Mouse (Mus musculus): Measurements from ENCODE around the gene Gm11172. TPM values are rescaled to one million over a fixed set of nuclear protein-coding genes. Genes with fewer than 3 reads are reported as not detected.

The Gm11172 gene
- polyA plus RNA-seq, 1 experiment = not detected

- 100% methylated on average over 1 of the region's 1 CpGs for WGBS
These were observed 11.8 kb downstream of the Gm11172 start for GRCm38 (mm10) chr16:10824536-10824935.

GRCm38 (mm10) chr16:10825840-10826239 is 13.1 kb downstream of the Gm11172 start:
- Histone ChIP-seq H3K27me3 (replicated peaks; ENCODE audit: control insufficient read depth, insufficient read depth, low read length) (no peaks in the 10 kb centered on the region), H3K4me3 (ENCODE audit: insufficient read depth, low read depth, low read length) (no peak overlapping the region), H3K4me1 (ENCODE audit: control insufficient read depth, insufficient read depth, low read length) (no peaks in the 10 kb centered on the region), H3K27ac (ENCODE audit: insufficient read depth, low read depth, low read length) (no peak overlapping the region), H3K36me3 (ENCODE audit: control insufficient read depth, insufficient read depth, low read length) (no peaks in the 10 kb centered on the region)
- TF ChIP-seq CTCF (conservative IDR thresholded peaks at IDR 0.05; ENCODE audit: insufficient read depth, insufficient read length, low read depth, low read length) (no peak), POLR2A (IDR thresholded peaks at IDR 0.05; ENCODE audit: low read depth, low read length) (no peak)
- 71% methylated on average over 4 of the region's 4 CpGs for WGBS
- DNase-seq = no peak

More at GRCm38 (mm10) chr16:10824536-10824935, 11.8 kb downstream of the Gm11172 start:
- H3K4me3 ChIP-seq (ENCODE audit: insufficient read depth, low read depth, low read length) = no peak overlapping the region
- TF ChIP-seq CTCF (conservative IDR thresholded peaks at IDR 0.05; ENCODE audit: insufficient read depth, insufficient read length, low read depth, low read length) = no peak
- no peak for TF ChIP-seq POLR2A (IDR thresholded peaks at IDR 0.05; ENCODE audit: low read depth, low read length)
- no peak overlapping the region for H3K27ac ChIP-seq (ENCODE audit: insufficient read depth, low read depth, low read length)
- H3K4me1 ChIP-seq (ENCODE audit: control insufficient read depth, insufficient read depth, low read length) = no peaks in the 10 kb centered on the region
- no peak for DNase-seq
- H3K27me3 ChIP-seq (replicated peaks; ENCODE audit: control insufficient read depth, insufficient read depth, low read length) = no peaks in the 10 kb centered on the region
- no peaks in the 10 kb centered on the region for H3K36me3 ChIP-seq (ENCODE audit: control insufficient read depth, insufficient read depth, low read length)

- no peak for TF ChIP-seq POLR2A (IDR thresholded peaks at IDR 0.05; ENCODE audit: low read depth, low read length)
- TF ChIP-seq CTCF (conservative IDR thresholded peaks at IDR 0.05; ENCODE audit: insufficient read depth, insufficient read length, low read depth, low read length) = no peak
These were observed 14.6 kb downstream of the Gm11172 start for GRCm38 (mm10) chr16:10827269-10827668.

GRCm38 (mm10) chr16:10827766-10828460 is 15.2 kb downstream of the Gm11172 start:
- WGBS = 84% methylated on average over 7 of the region's 7 CpGs
- TF ChIP-seq POLR2A (IDR thresholded peaks at IDR 0.05; ENCODE audit: low read depth, low read length) (no peak), CTCF (conservative IDR thresholded peaks at IDR 0.05; ENCODE audit: insufficient read depth, insufficient read length, low read depth, low read length) (no peak)
- Histone ChIP-seq H3K27ac (ENCODE audit: insufficient read depth, low read depth, low read length) (no peak overlapping the region), H3K4me1 (ENCODE audit: control insufficient read depth, insufficient read depth, low read length) (no peaks in the 10 kb centered on the region), H3K27me3 (replicated peaks; ENCODE audit: control insufficient read depth, insufficient read depth, low read length) (no peaks in the 10 kb centered on the region), H3K36me3 (ENCODE audit: control insufficient read depth, insufficient read depth, low read length) (no peaks in the 10 kb centered on the region), H3K4me3 (ENCODE audit: insufficient read depth, low read depth, low read length) (no peak overlapping the region)
- DNase-seq = no peak

More at GRCm38 (mm10) chr16:10827269-10827668, 14.6 kb downstream of the Gm11172 start:
- Histone ChIP-seq H3K36me3 (ENCODE audit: control insufficient read depth, insufficient read depth, low read length) (no peaks in the 10 kb centered on the region), H3K4me3 (ENCODE audit: insufficient read depth, low read depth, low read length) (no peak overlapping the region), H3K4me1 (ENCODE audit: control insufficient read depth, insufficient read depth, low read length) (no peaks in the 10 kb centered on the region), H3K27me3 (replicated peaks; ENCODE audit: control insufficient read depth, insufficient read depth, low read length) (no peaks in the 10 kb centered on the region), H3K27ac (ENCODE audit: insufficient read depth, low read depth, low read length) (no peak overlapping the region)
- DNase-seq = no peak
- WGBS = 95% methylated on average over 9 of the region's 9 CpGs

- 48% methylated on average over 4 of the region's 4 CpGs for WGBS
These were observed 15.7 kb downstream of the Gm11172 start for GRCm38 (mm10) chr16:10828461-10828805.

GRCm38 (mm10) chr16:10834542-10834910 is 21.8 kb downstream of the Gm11172 start:
- Histone ChIP-seq H3K36me3 (ENCODE audit: control insufficient read depth, insufficient read depth, low read length) (no peaks in the 10 kb centered on the region), H3K27ac (ENCODE audit: insufficient read depth, low read depth, low read length) (no peak overlapping the region), H3K27me3 (replicated peaks; ENCODE audit: control insufficient read depth, insufficient read depth, low read length) (no peaks in the 10 kb centered on the region), H3K4me1 (ENCODE audit: control insufficient read depth, insufficient read depth, low read length) (peaks cover 4% of the 10 kb centered on the region), H3K4me3 (ENCODE audit: insufficient read depth, low read depth, low read length) (no peak overlapping the region; the same call in 1 of the 2 replicates)
- DNase-seq = no peak
- TF ChIP-seq CTCF (conservative IDR thresholded peaks at IDR 0.05; ENCODE audit: insufficient read depth, insufficient read length, low read depth, low read length) = no peak
- no peak for TF ChIP-seq POLR2A (IDR thresholded peaks at IDR 0.05; ENCODE audit: low read depth, low read length)
- 6% methylated on average over 12 of the region's 12 CpGs for WGBS

More at GRCm38 (mm10) chr16:10828461-10828805, 15.7 kb downstream of the Gm11172 start:
- no peak overlapping the region for H3K27ac ChIP-seq (ENCODE audit: insufficient read depth, low read depth, low read length)
- no peak overlapping the region for H3K4me3 ChIP-seq (ENCODE audit: insufficient read depth, low read depth, low read length)
- DNase-seq = peak; percentile 71
- H3K27me3 ChIP-seq (replicated peaks; ENCODE audit: control insufficient read depth, insufficient read depth, low read length) = no peaks in the 10 kb centered on the region
- H3K36me3 ChIP-seq (ENCODE audit: control insufficient read depth, insufficient read depth, low read length) = no peaks in the 10 kb centered on the region
- H3K4me1 ChIP-seq (ENCODE audit: control insufficient read depth, insufficient read depth, low read length) = no peaks in the 10 kb centered on the region
- TF ChIP-seq CTCF (conservative IDR thresholded peaks at IDR 0.05; ENCODE audit: insufficient read depth, insufficient read length, low read depth, low read length) (no peak), POLR2A (IDR thresholded peaks at IDR 0.05; ENCODE audit: low read depth, low read length) (no peak)

- peaks cover 4% of the 10 kb centered on the region for H3K4me1 ChIP-seq (ENCODE audit: control insufficient read depth, insufficient read depth, low read length)
- 1% methylated on average over 66 of the region's 69 CpGs for WGBS
- DNase-seq = peak; percentile 90
These were observed 22.3 kb downstream of the Gm11172 start, which contains the start of gene Rmi2 for GRCm38 (mm10) chr16:10834911-10835587. Gene Rmi2 (plus strand): TSS chr16:10835059.

More at GRCm38 (mm10) chr16:10834911-10835587, 22.3 kb downstream of the Gm11172 start, which contains the start of gene Rmi2:
- no peak within 1 kb of the TSS for H3K27ac ChIP-seq (ENCODE audit: insufficient read depth, low read depth, low read length)
- no peaks in the 10 kb centered on the region for H3K27me3 ChIP-seq (replicated peaks; ENCODE audit: control insufficient read depth, insufficient read depth, low read length)
- TF ChIP-seq POLR2A (IDR thresholded peaks at IDR 0.05; ENCODE audit: low read depth, low read length) (no peak), CTCF (conservative IDR thresholded peaks at IDR 0.05; ENCODE audit: insufficient read depth, insufficient read length, low read depth, low read length) (no peak)
- H3K36me3 ChIP-seq (ENCODE audit: control insufficient read depth, insufficient read depth, low read length) = no peaks in the 10 kb centered on the region
- peak within 1 kb of the TSS; percentile 76 for H3K4me3 ChIP-seq (ENCODE audit: insufficient read depth, low read depth, low read length)
